8 mouse cellular contexts compared by ENCODE assay signal in genomic region chr4:41135711-41136453, GRCm38 (mm10). TPM values are rescaled to one million over a fixed set of nuclear protein-coding genes. Genes with fewer than 3 reads are reported as not detected.
A peak's percentile ranks its signal among the peaks of the same experiment; 100 is the strongest.
DNase-seq lines count a peak whose midpoint lies in the region; ATAC-seq and TF ChIP-seq lines count a peak whose summit lies in the region.

Gene Ube2r2, plus strand, starts transcription at chr4:41135743.

- no peaks in the 10 kb centered on the region for H3K4me1 ChIP-seq in cortical plate, adult 2 months (ENCODE audit: control insufficient read depth, insufficient read depth, low read length)
- peaks cover 8% of the 10 kb centered on the region for H3K4me1 ChIP-seq in hindbrain, embryonic 16.5 days (ENCODE audit: control insufficient read depth, insufficient read depth, low read depth, low read length)
- H3K4me1 ChIP-seq in megakaryocyte, embryonic 14.5 days, result peaks cover 33% of the 10 kb centered on the region

- no peaks in the 10 kb centered on the region for H3K27me3 ChIP-seq in hindbrain, embryonic 16.5 days (replicated peaks; ENCODE audit: control insufficient read depth, insufficient read depth, low read length)
- H3K27me3 ChIP-seq in megakaryocyte, embryonic 14.5 days (replicated peaks), result no peaks in the 10 kb centered on the region

- no peaks in the 10 kb centered on the region for H3K36me3 ChIP-seq in hindbrain, embryonic 16.5 days (ENCODE audit: control insufficient read depth, insufficient read depth, low read length)
- H3K36me3 ChIP-seq in megakaryocyte, embryonic 14.5 days (replicated peaks; ENCODE audit: low read length), result peaks cover 20% of the 10 kb centered on the region

- H3K27ac ChIP-seq in cortical plate, adult 2 months (ENCODE audit: insufficient read depth, low read length), result peak within 1 kb of the TSS; percentile 98
- H3K27ac ChIP-seq in hindbrain, embryonic 16.5 days (ENCODE audit: low read depth, low read length), result peak within 1 kb of the TSS; percentile 97

- 0 out of 2 replicates have a peak, but pooled peaks have one; percentile 22 for TF ChIP-seq POLR2A in cortical plate, adult 2 months (IDR thresholded peaks at IDR 0.05; ENCODE audit: extremely low read depth, insufficient read depth, low read length)

- no peaks in the 10 kb centered on the region for H3K9me3 ChIP-seq in hindbrain, embryonic 16.5 days (ENCODE audit: control insufficient read depth, low read length)
- no peaks in the 10 kb centered on the region for H3K9me3 ChIP-seq in megakaryocyte, embryonic 14.5 days

- intact Hi-C loops in left cerebral cortex, postnatal 10 days (cut with DNase I), result no loop called here

- no peak for TF ChIP-seq CTCF in cortical plate, adult 2 months (IDR thresholded peaks at IDR 0.05; ENCODE audit: extremely low read depth, insufficient read depth, low read length)

- H3K4me2 ChIP-seq in hindbrain, embryonic 16.5 days (ENCODE audit: low read length), result peak within 1 kb of the TSS; percentile 84

- DNase-seq in gastrocnemius, adult 8-10 months (ENCODE audit: low spot score in 2 of 2), result peak; percentile 45 to 68
- peak in 1 of 2 experiments; percentile 83 for DNase-seq in left cerebral cortex, postnatal 10 days (ENCODE audit: extremely low spot score in 1 of 2, low spot score in 2 of 2)
- peak; percentile 56 to 66 for DNase-seq in right cerebral cortex, postnatal 10 days (ENCODE audit: low spot score in 2 of 2)
- DNase-seq in urinary bladder, postnatal 36 days (ENCODE audit: low spot score in 2 of 2), result peak; percentile 53 to 63

- peak; percentile 44 for ATAC-seq in activated CD4-positive, CD25-positive, alpha-beta regulatory T cell, adult 4 months
- ATAC-seq in hindbrain, embryonic 16.5 days, result peak; percentile 75

- under 1% methylated on average over 51 of the region's 65 CpGs for WGBS in hindbrain, embryonic 16.5 days

- H3K9ac ChIP-seq in hindbrain, embryonic 16.5 days (ENCODE audit: low read depth, low read length), result peak within 1 kb of the TSS; percentile 100

- peak within 1 kb of the TSS; percentile 70 for H3K4me3 ChIP-seq in cortical plate, adult 2 months (ENCODE audit: insufficient read depth, low read length)
- peak within 1 kb of the TSS; percentile 95 for H3K4me3 ChIP-seq in hindbrain, embryonic 16.5 days (ENCODE audit: low read length)
- peak within 1 kb of the TSS; percentile 96 for H3K4me3 ChIP-seq in megakaryocyte, embryonic 14.5 days (replicated peaks)

RNA-seq across cellular contexts. Expression of gene Ube2r2, which starts in this region (rescaled TPM):
- 10 to 100 TPM; 25.6 to 25.8 TPM for polyA plus RNA-seq in activated CD4-positive, CD25-positive, alpha-beta regulatory T cell, adult 4 months (2017; shearing (Covaris generic))
- 129 and 134 TPM in 2 replicates for polyA plus RNA-seq in cortical plate, adult 2 months (2012; rRNA removed)
- 100 to 1,000 TPM; 178 to 274 (median 231) TPM for total RNA-seq in gastrocnemius, adult 8-10 months (2022)
- polyA plus RNA-seq in hindbrain, embryonic 16.5 days (2015; fragmentation: Nextera tagmentation; extraction: Ambion mirVana), result 42.7 and 54.3 TPM in 2 replicates
- total RNA-seq in left cerebral cortex, postnatal 10 days (2021), result 10 to 100 TPM; 91.3 to 93.6 TPM
- 25.8 and 32.8 TPM in 2 replicates for polyA plus RNA-seq in megakaryocyte, embryonic 14.5 days (2012; ENCODE audit: insufficient read depth, low replicate concordance)
